Mouse (Mus musculus): Measurements from ENCODE around the gene Klhl29.

The Klhl29 gene

GRCm38 (mm10) chr12:5226676-5227654 lies 148.5 kb downstream of the Klhl29 start:
- in situ Hi-C loops (cut with MboI; ENCODE audit: unreplicated experiment in 2 of 2), result no loop called here

DNA sequence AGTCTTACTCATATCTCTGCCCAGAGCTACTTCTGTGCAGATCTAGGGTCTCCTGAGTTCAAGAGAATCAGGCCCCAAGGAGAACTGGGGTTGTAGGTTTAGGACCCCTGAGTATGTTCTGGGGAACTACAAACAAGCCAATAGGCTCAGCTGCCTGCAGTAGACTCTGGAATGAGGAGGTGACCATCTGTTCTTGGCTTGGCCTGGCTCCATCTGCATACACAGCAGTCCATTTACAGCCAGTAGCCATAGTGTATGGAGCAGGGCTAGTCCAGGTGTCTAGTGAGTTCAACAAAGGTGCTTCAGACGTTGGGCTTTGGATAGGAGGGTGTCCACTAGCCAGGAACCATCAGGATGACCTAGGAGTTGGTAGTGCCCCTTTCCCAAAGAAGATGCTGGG lies 151.9 kb downstream of the Klhl29 start:
- in situ Hi-C loops (cut with MboI; ENCODE audit: unreplicated experiment in 2 of 2), result no loop called here

DNA sequence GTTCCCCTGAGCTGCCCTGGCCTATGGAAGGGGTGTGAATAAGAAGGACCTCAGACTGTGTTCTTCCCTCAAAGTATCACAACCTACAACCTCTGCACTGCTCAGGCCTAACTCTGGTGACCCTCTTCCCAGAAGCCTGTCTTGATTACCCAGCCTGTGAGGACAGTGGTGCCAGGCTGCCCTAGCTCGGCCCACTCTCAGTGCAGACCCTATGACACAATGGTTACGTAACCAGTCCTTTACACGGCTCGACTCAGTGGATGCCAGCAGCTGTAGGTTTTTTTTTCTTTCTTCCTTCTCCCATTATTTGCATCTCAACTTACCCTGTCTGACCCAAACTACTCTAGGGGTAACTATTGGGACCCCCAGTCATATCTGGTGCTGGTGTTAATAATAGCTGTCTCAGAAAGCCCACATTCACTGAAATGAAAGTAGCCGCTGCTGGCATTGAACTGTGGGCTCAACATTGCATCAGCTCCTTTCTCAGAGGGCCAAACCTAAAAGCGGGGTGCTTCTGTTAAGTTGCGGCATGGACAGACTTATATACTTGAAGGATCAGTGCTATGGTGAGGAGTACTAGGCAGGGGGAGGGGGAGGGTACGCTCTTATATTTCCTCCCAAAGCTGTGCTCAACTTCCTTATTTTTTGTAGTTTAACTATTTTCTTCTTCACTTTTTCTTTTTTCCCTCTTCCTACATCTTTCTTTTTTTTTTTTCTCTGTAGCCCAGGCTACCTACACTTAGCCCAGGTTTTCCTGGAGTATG lies 152.9 kb downstream of the Klhl29 start:
- in situ Hi-C loops (cut with MboI; ENCODE audit: unreplicated experiment in 2 of 2), result no loop called here

DNA sequence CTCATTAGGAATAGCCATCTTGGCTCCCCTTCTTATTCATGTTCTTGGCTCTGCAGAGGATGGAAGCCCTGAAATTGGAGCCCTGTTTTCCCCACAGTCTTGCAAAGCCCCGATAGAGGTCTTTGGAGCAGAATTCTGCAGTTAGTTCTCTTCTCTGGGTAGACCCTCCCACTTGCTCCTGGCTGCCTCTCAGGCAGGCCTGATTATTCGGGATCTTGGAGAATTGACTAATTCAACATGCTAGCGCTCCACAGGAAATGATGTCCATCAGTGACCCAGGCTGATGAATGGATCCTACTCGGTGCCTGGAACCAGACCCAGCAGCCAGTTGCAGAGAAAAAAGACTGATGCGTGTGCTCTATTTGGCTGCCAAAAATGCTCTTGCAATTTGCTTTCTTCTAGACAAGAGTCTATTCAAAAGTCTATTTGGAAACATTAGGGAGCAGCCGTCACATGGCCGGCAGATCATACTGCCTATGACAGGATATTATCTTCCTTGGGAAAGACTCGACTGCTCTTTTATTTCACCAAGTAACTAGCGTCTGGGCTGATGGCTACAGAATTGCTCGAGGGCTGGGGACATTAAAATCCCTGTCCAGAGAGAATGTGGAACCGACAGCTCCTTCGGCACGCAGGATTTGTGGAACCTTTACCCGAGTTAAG lies 155.4 kb downstream of the Klhl29 start:
- in situ Hi-C loops (cut with MboI; ENCODE audit: unreplicated experiment in 2 of 2), result no loop called here

DNA sequence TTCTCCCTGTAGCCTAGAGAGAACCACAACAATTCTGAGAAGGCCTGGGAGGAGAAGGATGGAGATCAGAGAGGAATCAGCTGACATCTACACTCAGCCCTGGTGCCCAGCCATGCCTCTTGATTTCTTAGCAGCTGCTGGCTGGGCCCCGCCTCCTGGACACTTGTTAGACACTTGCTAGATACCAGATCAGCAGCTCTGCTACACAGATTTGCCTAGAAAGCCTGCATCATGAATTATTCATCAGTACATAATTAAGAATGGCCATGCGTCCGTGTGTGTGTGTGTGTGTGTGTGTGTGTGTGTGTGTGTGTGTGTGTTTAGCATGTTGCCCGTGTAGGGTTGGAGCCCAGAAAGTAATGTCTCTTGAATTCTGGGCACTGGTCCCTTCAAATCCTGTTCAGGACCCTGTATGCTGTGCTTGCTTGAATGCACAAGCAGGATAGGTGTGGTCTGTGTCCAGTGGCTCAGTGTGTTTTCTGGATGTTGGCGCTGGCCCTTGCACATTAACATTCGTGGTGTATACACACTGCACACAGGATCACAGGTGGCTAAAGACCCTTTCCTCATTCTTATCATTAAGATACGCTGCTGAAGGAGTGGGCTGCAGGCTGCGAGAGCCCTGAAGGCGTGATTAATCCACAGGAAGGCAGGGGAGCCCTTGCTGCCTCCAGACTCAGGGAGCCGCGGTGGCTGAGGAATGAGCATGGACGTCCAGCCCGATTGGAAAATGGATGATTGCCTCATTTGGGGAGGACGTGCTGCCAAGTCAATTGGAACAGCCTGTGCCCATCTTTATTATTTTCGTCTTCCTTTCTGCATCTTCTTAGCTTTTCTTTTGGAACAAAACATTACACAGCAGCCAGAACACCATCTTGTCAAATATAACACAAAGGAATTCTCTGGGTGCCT lies 159.4 kb downstream of the Klhl29 start:
- in situ Hi-C loops (cut with MboI; ENCODE audit: unreplicated experiment in 2 of 2), result no loop called here

- in situ Hi-C loops (cut with MboI; ENCODE audit: unreplicated experiment in 2 of 2), result no loop called here
Measured at GRCm38 (mm10) chr12:5214266-5214665, 161.2 kb downstream of the Klhl29 start.

DNA sequence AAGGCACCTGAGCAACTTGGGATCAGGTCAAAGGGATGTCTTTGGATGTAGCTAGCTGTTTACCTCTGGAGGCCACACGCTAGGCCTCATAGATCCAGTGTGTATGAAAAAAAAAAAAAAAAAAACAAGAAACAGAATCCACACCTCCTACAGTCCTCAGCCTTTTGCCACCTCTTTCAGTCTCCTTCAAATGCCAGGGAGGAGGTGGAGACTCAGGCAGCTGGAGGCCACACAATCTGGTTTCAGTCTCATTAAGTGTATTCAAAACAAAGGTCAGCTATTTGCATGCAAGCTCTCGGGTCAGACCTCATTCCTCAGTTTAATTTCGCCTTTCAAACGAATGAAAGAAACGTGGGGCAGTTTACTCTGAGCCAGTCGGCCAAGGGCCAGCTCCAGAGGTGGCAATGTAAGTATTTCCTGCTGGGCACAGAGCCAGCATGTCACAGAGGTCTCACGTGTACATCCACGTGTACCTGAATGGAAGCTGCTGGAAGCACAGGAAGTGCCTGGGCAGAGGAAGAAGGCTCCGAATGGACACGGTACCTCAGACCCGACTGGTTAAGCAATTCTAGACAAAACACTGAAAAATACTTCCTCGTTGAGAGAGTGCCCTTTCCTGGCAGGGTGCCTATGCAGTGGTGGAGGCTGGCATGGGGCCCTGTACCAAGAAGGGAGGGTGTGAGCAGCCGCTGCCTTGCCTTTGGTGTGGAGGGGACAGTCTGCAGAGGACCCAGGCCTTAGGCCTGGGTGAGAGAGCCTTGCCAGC lies 162.0 kb downstream of the Klhl29 start:
- in situ Hi-C loops (cut with MboI; ENCODE audit: unreplicated experiment in 2 of 2), result no loop called here

DNA sequence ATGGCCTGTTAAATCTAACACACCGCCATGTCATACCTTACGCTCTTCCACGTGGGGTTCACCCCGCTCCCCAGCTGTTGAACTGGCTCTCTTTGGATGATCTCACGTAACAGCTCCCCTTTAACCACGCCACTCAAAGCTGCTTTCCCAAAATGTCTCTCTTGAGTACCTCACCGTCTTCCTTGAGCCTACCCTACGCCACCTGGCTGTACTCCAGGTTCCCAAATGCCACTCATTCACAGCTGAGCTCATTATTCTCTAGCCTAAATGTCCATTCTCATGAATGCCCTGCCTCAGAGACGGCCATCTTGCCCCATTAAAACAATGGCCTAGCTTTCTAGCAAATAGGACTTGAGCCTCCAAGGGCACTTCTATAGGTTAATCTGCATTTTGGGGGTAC lies 163.6 kb downstream of the Klhl29 start:
- in situ Hi-C loops (cut with MboI; ENCODE audit: unreplicated experiment in 2 of 2), result no loop called here

DNA sequence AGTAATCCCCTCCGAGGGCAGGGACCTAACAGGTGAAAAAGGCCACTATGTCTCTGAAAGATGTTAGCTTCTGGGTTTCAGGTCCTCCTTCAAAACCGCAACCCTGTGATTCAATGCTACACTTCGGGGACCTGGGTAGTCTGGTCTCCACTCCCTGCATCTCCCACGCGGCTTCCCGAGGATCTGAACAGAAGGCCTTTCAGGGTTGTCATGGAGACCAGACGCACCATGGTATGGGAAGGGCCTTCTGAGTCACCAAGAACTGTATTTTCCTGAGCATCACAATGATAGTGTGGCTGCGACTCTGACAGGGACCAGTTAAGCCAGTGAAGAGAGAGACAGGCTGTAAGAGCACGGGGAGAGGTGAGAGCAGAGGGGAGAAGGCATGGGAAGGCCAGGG lies 164.7 kb downstream of the Klhl29 start:
- in situ Hi-C loops (cut with MboI; ENCODE audit: unreplicated experiment in 2 of 2), result no loop called here

- in situ Hi-C loops (cut with MboI; ENCODE audit: unreplicated experiment in 2 of 2), result no loop called here
Measured at GRCm38 (mm10) chr12:5207941-5208905, 167.3 kb downstream of the Klhl29 start.

- in situ Hi-C loops (cut with MboI; ENCODE audit: unreplicated experiment in 2 of 2), result no loop called here
Measured at GRCm38 (mm10) chr12:5207172-5207571, 168.3 kb downstream of the Klhl29 start.

GRCm38 (mm10) chr12:5204071-5204840 lies 171.2 kb downstream of the Klhl29 start:
- in situ Hi-C loops (cut with MboI; ENCODE audit: unreplicated experiment in 2 of 2), result no loop called here

- in situ Hi-C loops (cut with MboI; ENCODE audit: unreplicated experiment in 2 of 2), result no loop called here
Measured at GRCm38 (mm10) chr12:5203385-5203784, 172.1 kb downstream of the Klhl29 start.

GRCm38 (mm10) chr12:5198254-5198653 lies 177.2 kb downstream of the Klhl29 start:
- in situ Hi-C loops (cut with MboI; ENCODE audit: unreplicated experiment in 2 of 2), result no loop called here

GRCm38 (mm10) chr12:5194176-5194575 lies 181.3 kb downstream of the Klhl29 start:
- in situ Hi-C loops (cut with MboI; ENCODE audit: unreplicated experiment in 2 of 2), result no loop called here

DNA sequence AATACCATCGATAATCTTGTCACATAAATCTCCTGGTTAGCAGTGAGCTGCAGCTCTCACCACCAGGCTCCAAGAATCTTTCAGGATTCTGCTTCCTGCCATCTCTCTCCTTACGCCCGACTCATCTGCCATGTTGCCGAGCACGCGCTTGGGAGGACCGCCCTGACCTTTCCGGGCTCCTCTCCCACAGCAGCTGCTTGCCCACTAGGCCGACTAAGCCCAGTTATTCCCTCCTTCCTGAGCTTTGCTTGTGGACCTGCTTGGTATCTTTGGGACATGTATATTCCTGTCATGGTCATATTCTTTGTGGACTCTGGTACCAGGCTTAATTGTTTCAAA lies 183.1 kb downstream of the Klhl29 start:
- in situ Hi-C loops (cut with MboI; ENCODE audit: unreplicated experiment in 2 of 2), result no loop called here

- in situ Hi-C loops (cut with MboI; ENCODE audit: unreplicated experiment in 2 of 2), result no loop called here
Measured at GRCm38 (mm10) chr12:5191628-5192379, 183.7 kb downstream of the Klhl29 start.
